Mouse (Mus musculus) retina, postnatal 7 days (tissue): ENCODE data around the gene Fam120c.
"Not testable (repeated sequence)": the region's sequence is repeated elsewhere in the genome, so short reads cannot be mapped to it uniquely, and the experiment has no call there.

Experiments
- DNase-seq: peaks from one replicate; pipeline ENCODE4 v3.0.0-alpha.2; 2012; ENCODE audit warnings: low read depth, low spot score

Gene Fam120c

GRCm38 (mm10) chrX:151343761-151344500, at the start of gene Fam120c:
TSS of gene Fam120c (plus strand) at chrX:151344175.
- peak; percentile 77 for DNase-seq

- DNase-seq = no peak
Measured at GRCm38 (mm10) chrX:151298329-151298728, 45.6 kb upstream of the Fam120c start.

GRCm38 (mm10) chrX:151313732-151314131, 30.2 kb upstream of the Fam120c start:
- no peak for DNase-seq

GRCm38 (mm10) chrX:151333615-151334014, 10.4 kb upstream of the Fam120c start:
- no peak for DNase-seq

DNA sequence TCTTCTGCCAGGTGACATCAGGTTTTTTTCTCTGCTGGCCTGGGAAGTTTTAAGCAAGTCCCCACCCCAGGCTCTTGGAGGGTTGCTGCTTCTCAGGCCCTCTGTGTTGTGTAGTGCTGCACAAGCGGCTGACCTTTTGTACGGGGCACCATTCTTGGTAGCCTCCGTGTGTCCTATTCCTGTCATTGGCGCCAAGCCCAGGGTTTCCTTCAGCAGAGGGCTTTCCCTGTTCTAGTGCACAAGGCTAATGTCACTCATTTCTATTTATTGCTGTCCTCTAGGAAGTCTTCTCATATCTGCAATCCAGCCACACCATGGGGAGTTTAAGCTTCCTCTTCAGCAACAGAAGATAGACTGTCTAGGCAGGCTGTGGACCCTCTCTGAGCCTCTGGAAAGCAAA, 6.2 kb upstream of the Fam120c start:
- no peak for DNase-seq

DNA sequence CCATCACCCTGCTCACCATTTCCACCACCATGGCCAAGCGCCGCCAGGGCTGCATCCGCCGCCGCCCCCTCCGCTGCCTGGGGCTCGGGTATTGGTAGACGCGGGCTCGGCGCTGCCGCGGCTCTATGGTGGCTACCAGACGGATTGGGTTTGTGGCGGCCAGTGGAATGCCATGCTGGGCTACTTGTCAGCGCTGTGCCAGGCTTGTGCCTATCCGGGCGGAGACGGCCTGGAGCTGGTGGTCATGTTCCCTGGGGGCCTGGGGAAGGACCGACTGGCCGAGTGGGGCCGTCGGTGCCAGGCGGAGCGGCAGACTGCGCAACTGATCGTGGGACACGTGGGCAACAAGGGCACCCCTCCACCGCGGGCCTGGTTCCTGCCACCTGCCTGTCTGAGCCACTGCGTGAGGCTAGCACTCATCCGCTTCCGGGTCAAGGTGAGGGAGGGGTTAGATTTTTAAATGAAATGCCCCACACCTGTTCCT, 568 bp downstream of the Fam120c start:
- DNase-seq = peak; percentile 6

DNA sequence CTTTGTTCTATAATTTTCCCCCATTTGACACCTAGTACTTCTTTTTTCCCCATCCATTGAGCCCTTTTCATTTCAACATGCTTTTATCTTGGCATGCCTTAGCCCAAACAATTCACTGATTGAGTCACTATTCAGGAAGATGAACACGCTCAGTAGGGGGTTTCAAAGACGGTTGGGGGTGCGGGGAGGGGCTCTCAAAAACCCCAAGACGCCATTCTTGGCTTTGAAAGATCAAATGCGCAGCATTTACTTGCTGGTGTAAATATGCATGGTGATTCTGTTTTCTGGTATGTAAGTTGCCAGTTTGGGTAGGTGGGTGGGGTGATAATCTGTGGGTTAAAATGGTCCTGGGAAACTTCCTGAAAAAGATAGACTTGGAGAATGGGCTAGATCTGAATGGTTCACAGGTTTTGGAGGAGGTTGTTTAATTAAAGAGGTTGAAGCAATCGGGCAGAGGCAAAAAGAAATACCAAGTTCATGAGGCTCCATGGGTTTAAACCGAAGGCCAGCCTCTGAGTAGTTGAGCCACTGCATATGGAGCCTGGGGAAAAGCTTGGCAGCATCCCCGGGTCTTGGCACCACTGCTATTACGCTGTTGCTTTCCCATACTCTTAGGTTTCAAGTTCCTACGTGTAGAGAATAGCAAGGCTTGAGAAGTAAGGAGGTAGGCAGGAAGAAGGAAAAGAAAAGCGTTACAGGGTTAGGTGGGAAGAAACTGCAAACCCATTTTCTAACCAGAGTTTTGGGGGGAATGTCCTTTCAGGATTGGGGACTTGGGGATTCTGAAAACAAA, 1.6 kb downstream of the Fam120c start:
- DNase-seq = no peak

DNA sequence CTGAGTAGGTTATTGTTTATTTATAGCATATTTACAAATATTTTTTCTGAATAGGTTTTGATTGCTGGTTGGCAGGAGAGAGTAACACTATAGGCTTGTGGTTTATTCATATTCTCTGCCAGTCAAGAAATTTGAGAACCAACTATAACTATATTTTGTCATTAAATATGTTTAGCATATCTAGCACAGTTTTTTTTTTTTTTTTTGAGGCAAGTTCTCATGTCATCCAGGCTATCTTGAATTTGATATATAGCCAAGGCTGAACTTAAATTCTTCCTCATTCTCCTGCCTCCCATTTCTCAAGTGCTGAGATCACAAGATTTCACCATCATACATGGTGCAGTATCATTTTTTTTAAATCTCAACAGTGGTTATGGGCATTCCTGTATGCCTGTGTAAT, 3.3 kb downstream of the Fam120c start:
- DNase-seq = no peak

GRCm38 (mm10) chrX:151349322-151349721, 5.3 kb downstream of the Fam120c start:
- no peak for DNase-seq

DNA sequence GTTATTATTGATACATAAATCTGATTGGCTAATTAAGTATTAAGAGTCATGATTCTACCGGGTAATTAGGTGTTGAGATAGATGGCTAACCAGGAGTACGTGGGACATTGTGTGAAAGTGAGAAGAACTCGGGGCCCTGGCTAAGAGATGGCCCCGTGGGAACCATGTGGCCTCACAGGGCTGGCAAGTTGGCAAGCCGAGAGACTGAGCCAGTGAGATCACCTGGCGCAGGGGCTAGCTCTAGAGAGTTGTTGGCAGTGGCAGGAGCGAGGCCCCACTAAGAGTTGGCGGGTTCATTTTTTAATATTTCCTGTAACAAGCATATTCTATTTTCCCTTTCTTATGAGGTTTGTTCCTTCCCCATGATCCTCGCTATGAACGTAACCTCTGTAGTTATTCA, 74.8 kb downstream of the Fam120c start:
- no peak for DNase-seq

- no peak for DNase-seq
Measured at GRCm38 (mm10) chrX:151420791-151421190, 76.8 kb downstream of the Fam120c start.

GRCm38 (mm10) chrX:151443637-151444036, 99.7 kb downstream of the Fam120c start:
- no peak for DNase-seq

GRCm38 (mm10) chrX:151444189-151444588, 100.2 kb downstream of the Fam120c start:
- DNase-seq = no peak

GRCm38 (mm10) chrX:151488128-151488527, 144.2 kb downstream of the Fam120c start:
- DNase-seq = no peak

DNA sequence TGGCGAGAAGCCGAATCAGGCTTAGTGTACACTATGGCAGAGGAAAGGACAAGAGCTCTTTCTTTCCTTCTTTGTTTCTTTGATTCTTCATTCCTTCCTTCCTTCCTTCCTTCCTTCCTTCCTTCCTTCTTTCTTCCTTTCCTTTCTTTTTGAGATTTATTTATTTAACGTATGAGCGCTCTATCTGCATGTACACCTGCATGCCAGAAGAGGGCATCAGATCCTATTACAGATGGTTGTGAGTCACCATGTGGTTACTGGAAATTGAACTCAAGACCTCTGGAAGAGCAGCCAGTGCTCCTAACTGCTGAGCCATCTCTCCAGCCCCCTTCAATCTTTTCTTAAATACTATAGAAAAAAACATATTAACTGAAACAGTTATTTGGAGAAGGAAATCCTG, 149.3 kb downstream of the Fam120c start:
- not testable (repeated sequence) for DNase-seq

GRCm38 (mm10) chrX:151496596-151496995, 152.6 kb downstream of the Fam120c start:
- DNase-seq = no peak

- DNase-seq = no peak
Measured at GRCm38 (mm10) chrX:151508536-151508935, 164.6 kb downstream of the Fam120c start.

DNA sequence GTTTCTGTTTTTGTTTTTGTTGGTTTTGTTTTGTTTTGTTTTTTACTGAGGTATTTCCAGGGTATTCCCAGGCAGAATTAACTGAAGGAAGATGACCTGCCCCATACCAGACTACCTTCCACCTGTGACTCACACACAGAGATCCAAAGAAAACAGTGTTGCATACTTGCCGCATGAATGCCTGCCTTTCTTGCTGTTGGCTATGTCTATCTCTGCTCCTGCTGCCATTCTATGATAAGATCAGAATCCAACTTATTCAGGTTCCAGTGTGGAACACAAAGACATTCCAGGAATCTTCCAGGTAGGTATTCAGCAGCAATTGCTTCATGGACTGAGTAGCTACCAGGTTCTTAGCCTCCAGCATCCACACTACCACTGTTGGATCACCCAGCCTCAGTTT, 165.9 kb downstream of the Fam120c start:
- no peak for DNase-seq

DNA sequence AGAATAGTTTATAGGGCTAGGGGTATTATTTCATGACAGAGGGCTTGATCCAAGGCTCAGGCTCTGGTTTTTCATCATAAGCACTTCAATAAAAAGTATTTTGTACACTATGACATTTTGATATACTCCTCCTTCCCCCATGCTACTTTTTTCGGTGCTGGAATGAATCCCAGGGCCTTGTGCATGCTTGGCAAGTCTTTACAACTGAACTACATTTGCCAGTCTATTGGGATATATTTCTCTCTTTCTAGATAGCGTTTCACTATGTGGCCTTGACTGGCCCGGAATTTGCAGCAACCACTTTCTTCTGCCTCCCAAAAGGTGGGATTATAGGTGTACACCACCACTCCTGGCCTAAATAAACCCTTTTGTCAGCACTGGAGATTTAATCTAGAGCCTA, 169.1 kb downstream of the Fam120c start:
- DNase-seq = no peak

- DNase-seq = no peak
Measured at GRCm38 (mm10) chrX:151513694-151514093, 169.7 kb downstream of the Fam120c start.

DNA sequence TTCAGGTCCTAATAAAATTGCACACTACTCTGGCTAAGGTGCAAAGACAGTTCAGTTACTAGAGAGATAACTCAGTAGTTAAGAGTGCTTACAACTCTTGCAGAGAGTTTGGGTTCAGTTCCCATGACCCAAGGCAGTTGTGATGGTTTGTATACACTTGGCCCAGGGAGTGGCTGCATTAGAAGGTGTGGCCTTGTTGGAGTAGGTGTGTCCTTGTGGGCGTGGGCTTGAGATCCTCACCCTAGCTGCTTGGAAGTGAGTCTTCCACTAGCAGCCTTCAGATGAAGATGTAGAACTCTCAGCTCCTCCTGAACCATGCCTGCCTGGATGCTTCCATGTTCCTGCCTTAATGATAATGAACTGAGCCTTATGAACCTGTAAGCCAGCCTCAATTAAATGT, 174.2 kb downstream of the Fam120c start:
- DNase-seq = no peak

DNA sequence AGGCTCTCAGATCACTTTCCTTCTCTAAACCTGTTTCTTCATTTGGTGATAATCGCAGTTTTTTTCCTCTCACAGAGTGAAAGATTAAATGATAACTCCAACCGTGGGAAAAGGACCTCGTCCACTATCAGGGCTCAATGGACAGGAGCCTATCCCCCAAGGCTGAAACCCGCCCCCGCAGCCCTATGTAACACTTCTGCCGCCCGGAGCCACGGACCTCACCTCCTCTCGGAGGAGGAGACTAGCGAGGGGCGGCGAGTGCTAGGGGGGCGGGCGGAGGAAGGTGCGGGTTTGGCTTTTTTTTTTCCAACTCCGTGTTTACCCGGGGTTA, 176.1 kb downstream of the Fam120c start:
- no peak for DNase-seq
